Mouse (Mus musculus): ENCODE measurements at regions not wholly inside any gene's neighbourhood (a gene's known extent, or its start where the extent isn't known, plus 50 kb on each side); places are given as distances from the start of the nearest gene placed in this dataset.

DNA sequence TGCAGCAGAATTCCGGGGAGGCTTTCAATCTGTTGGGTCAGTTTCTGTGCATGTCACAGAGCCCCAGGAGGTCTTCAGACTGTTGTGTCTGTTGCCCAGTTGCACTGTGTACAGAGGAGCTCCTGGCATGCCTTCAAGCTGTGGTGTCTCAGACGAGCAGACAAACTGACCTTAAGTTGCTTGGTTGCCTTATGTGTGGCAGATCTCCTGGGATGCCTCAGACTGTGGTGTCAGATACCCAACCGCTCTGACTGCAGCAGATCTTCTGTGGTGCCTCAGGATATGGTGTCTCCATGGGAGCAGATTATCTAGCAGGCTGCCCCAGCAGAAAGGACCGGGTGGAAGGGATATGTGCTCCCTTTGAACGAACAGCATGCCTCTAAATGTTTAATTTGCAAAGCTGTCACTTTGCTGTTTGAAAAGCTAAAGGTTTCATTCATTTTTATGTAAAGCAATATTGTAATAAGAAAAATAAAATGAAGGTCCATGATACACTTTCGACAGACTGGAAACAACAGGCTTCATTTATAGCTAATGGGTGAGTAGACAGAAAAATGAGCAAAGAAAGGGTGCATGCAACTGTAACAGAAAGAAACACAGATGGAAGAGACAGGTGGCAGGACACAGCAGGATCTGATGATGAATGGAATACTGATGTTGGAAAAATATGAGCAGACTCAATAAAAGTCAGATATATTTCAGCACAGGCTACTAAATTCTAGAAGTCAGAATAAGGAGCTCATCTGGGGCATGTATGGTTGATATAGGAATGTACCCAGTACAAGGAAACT lies 1060.0 kb downstream of the Serpinb8 start:
- H3K27ac ChIP-seq (ENCODE audit: low read length), result no peak overlapping the region
- H3K9ac ChIP-seq (replicated peaks; ENCODE audit: low read depth, low read length), result no peak overlapping the region
- ATAC-seq, result peak; percentile 45; the same call in 1 of the 2 replicates
- H3K9me3 ChIP-seq (ENCODE audit: control insufficient read depth, low read length), result no peaks in the 10 kb centered on the region
- H3K4me3 ChIP-seq (replicated peaks; ENCODE audit: low read length), result no peak overlapping the region
- no peaks in the 10 kb centered on the region for H3K4me1 ChIP-seq (replicated peaks; ENCODE audit: control insufficient read depth, insufficient read depth, low read length)
- H3K27me3 ChIP-seq (replicated peaks; ENCODE audit: control insufficient read depth, insufficient read depth, low read length), result no peaks in the 10 kb centered on the region
- WGBS, result 46% methylated on average over 6 of the region's 6 CpGs
- H3K4me2 ChIP-seq (ENCODE audit: low read length), result no peak overlapping the region
- no peaks in the 10 kb centered on the region for H3K36me3 ChIP-seq (ENCODE audit: control insufficient read depth, insufficient read depth)

DNA sequence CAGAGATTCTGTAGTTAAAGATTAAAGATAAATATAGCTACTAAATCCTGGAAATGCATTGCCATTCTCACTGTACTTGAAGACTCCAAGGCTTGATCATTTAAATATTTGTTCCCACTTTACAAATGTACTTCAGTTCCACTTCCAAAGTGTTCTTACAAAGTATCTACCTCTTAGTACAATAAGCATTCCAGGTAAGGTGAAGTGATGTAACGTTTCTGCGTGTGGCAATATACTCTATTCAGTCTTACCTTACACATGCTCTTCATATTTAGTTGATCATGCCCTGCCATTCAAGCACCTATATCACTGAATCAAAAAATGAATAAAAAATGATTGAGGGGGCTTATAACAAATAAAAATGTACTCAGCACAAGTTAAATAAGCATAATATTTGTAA lies 1081.2 kb downstream of the Serpinb8 start:
- H3K27ac ChIP-seq (ENCODE audit: low read length), result no peak overlapping the region
- no peaks in the 10 kb centered on the region for H3K9me3 ChIP-seq (ENCODE audit: control insufficient read depth, low read length)
- no peaks in the 10 kb centered on the region for H3K36me3 ChIP-seq (ENCODE audit: control insufficient read depth, insufficient read depth)
- H3K4me1 ChIP-seq (replicated peaks; ENCODE audit: control insufficient read depth, insufficient read depth, low read length), result no peaks in the 10 kb centered on the region
- no peaks in the 10 kb centered on the region for H3K27me3 ChIP-seq (replicated peaks; ENCODE audit: control insufficient read depth, insufficient read depth, low read length)
- 94% methylated on average over 2 of the region's 2 CpGs for WGBS
- H3K9ac ChIP-seq (replicated peaks; ENCODE audit: low read depth, low read length), result no peak overlapping the region
- H3K4me2 ChIP-seq (ENCODE audit: low read length), result no peak overlapping the region
- H3K4me3 ChIP-seq (replicated peaks; ENCODE audit: low read length), result no peak overlapping the region
- ATAC-seq, result no peak

Data from forebrain, embryonic 16.5 days (tissue).